Mouse (Mus musculus) small intestine, adult 2 months (tissue): ENCODE measurements around the gene Mgarp.

Experiments
- CTCF ChIP-seq: fragments of 200-500 bp; IDR thresholded peaks from 2 replicates; pipeline ENCODE4 v1.5.1; 2012; ENCODE audit warnings: low read depth, mild to moderate bottlenecking, control low read depth, inconsistent platforms, low read length, moderate library complexity, mixed read lengths; ENCODE audit not compliant: insufficient replicate concordance, insufficient read length; ENCODE audit errors: extremely low read depth
- POLR2A ChIP-seq: fragments of 200-500 bp; IDR thresholded peaks from 2 replicates; pipeline ENCODE4 v1.6.1; 2012; ENCODE audit warnings: low read depth, mild to moderate bottlenecking, control low read depth, inconsistent platforms, low read length, moderate library complexity

GRCm38 (mm10) chr3:51412457-51412856 is 15.9 kb upstream of the Mgarp start:
- no peak for TF ChIP-seq POLR2A
- no peak for TF ChIP-seq CTCF
